Comparison of ENCODE assay signal across 8 mouse cellular contexts in the genomic region with DNA sequence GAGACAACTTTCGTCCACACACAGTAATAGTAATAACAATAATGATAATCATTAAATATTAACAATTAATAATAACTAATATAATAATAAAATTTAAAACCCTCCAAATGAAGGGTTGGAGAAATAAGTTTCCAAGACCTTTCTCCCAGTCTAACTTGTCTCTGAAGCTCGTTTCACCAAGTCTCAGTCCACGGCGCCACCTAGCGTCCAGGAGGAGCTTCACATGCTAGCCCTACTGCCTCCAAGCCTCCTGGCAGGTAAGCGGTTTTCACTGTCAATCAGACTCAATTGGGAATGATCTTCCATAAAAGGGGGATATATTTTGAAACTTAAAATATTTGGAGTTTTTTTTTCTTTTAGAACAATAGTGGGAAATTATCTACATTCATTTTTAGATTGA. TPM values are rescaled to one million over a fixed set of nuclear protein-coding genes. Genes with fewer than 3 reads are reported as not detected.
DNase-seq lines count a peak whose midpoint lies in the region; ATAC-seq and TF ChIP-seq lines count a peak whose summit lies in the region.

No protein-coding gene starts in this region.

- no peaks in the 10 kb centered on the region for H3K9me3 ChIP-seq in intestine, embryonic 14.5 days (ENCODE audit: control insufficient read depth, low read length)

- intact Hi-C loops in gastrocnemius, postnatal 14 days (cut with DNase I; ENCODE audit: low total_unique reads), result loop anchor here (5.0 to 10.0 kb wide), 3 partner anchors 63 to 727 kb away; no protein-coding TSS in a partner anchor
- intact Hi-C loops in left cerebral cortex, postnatal 14 days (cut with DNase I), result loop anchor here (2.0 to 10.0 kb wide), 2 partner anchors 129 to 437 kb away; no protein-coding TSS in a partner anchor

- 0 out of 2 replicates have a peak overlapping the region, but pooled peaks have one; percentile 29 for H3K4me2 ChIP-seq in intestine, embryonic 14.5 days (ENCODE audit: low read length)

- TF ChIP-seq POLR2A in cortical plate, adult 2 months (IDR thresholded peaks at IDR 0.05; ENCODE audit: extremely low read depth, insufficient read depth, low read length), result no peak

- peak; percentile 80 for ATAC-seq in activated CD4-positive, CD25-positive, alpha-beta regulatory T cell, adult 4 months
- 0 out of 2 replicates have a peak, but pooled peaks have one; percentile 55 for ATAC-seq in intestine, embryonic 14.5 days (replicated peaks; ENCODE audit: low FRiP score, low TSS enrichment, low read depth)

- H3K36me3 ChIP-seq in intestine, embryonic 14.5 days (ENCODE audit: control insufficient read depth, insufficient read depth, low read length), result no peaks in the 10 kb centered on the region

- H3K4me3 ChIP-seq in cortical plate, adult 2 months (ENCODE audit: insufficient read depth, low read length), result peak overlapping the region; percentile 19; the same call in 1 of the 2 replicates
- no peak overlapping the region for H3K4me3 ChIP-seq in intestine, embryonic 14.5 days (ENCODE audit: low read depth, low read length)

- 10% methylated on average over 6 of the region's 6 CpGs for WGBS in intestine, embryonic 14.5 days

- DNase-seq in gastrocnemius, postnatal 14 days, result peak; percentile 84
- peak; percentile 91 for DNase-seq in intestine, embryonic 14.5 days (ENCODE audit: low spot score)
- peak; percentile 73 to 88 for DNase-seq in left cerebral cortex, postnatal 14 days (ENCODE audit: low spot score in 2 of 2)
- DNase-seq in mesoderm, embryonic 11.5 days (ENCODE audit: low read depth, low spot score), result peak; percentile 79
- DNase-seq in right cerebral cortex, postnatal 25 days, result peak; percentile 74
- DNase-seq in urinary bladder, postnatal 36 days (ENCODE audit: low spot score in 2 of 2), result peak; percentile 80 to 87

- no peaks in the 10 kb centered on the region for H3K4me1 ChIP-seq in cortical plate, adult 2 months (ENCODE audit: control insufficient read depth, insufficient read depth, low read length)
- no peaks in the 10 kb centered on the region for H3K4me1 ChIP-seq in intestine, embryonic 14.5 days (replicated peaks; ENCODE audit: control insufficient read depth, insufficient read depth, low read length)

- H3K27ac ChIP-seq in cortical plate, adult 2 months (ENCODE audit: insufficient read depth, low read length), result no peak overlapping the region
- no peak overlapping the region for H3K27ac ChIP-seq in intestine, embryonic 14.5 days (ENCODE audit: low read depth)

- TF ChIP-seq CTCF in cortical plate, adult 2 months (IDR thresholded peaks at IDR 0.05; ENCODE audit: extremely low read depth, insufficient read depth, low read length), result peak; percentile 95

- H3K27me3 ChIP-seq in intestine, embryonic 14.5 days (replicated peaks; ENCODE audit: control insufficient read depth, insufficient read depth, low read length), result no peaks in the 10 kb centered on the region

- H3K9ac ChIP-seq in intestine, embryonic 14.5 days (ENCODE audit: low read length), result no peak overlapping the region

RNA-seq across cellular contexts. Expression of gene Ric1, which starts 20.6 kb away (rescaled TPM):
- 10 to 100 TPM in 1 of 2 experiments, 1 to 10 TPM in 1; 8.6 to 13.1 TPM for polyA plus RNA-seq in activated CD4-positive, CD25-positive, alpha-beta regulatory T cell, adult 4 months (2017; shearing (Covaris generic))
- polyA plus RNA-seq in cortical plate, adult 2 months (2012; rRNA removed), result 28.9 and 29.9 TPM in 2 replicates
- 10 to 100 TPM; 24.2 to 26.1 TPM for total RNA-seq in gastrocnemius, postnatal 14 days (2021)
- polyA plus RNA-seq in intestine, embryonic 14.5 days (2014; fragmentation: Nextera tagmentation; extraction: Ambion mirVana), result 15.8 TPM in 2 replicates
- 10 to 100 TPM; 40.4 to 40.6 TPM for total RNA-seq in left cerebral cortex, postnatal 14 days (2021)
